ENCODE assay signal across 10 mouse cellular contexts in genomic region chr17:79894054-79894453, GRCm38 (mm10). TPM values are rescaled to one million over a fixed set of nuclear protein-coding genes. Genes with fewer than 3 reads are reported as not detected.
DNase-seq lines count a peak whose midpoint lies in the region; ATAC-seq and TF ChIP-seq lines count a peak whose summit lies in the region.
"Had no signal": no experiment of that assay in that cellular context is flagged by ENCODE, and none has a peak within 500 bp of the region (broad histone marks: within the 10 kb centered on the region; RNA-seq: fewer than 3 reads in every experiment).

No protein-coding gene starts in this region.

- no peak for DNase-seq in heart, postnatal 10 days
- DNase-seq in CD4-positive helper T cell, adult 2 months (ENCODE audit: low read depth, low spot score), result peak; percentile 13
- DNase-seq in forebrain, postnatal 0 days, result no peak
- no peak for DNase-seq in liver, postnatal 0 days
- DNase-seq in right cerebral cortex, postnatal 4 days, result no peak
- no peak for DNase-seq in yolk sac, embryonic 10.5 days (ENCODE audit: low spot score)
- no peak for DNase-seq in embryo, embryonic 10.5 days (ENCODE audit: low spot score)
- DNase-seq: cerebellum, adult 8-10 months; kidney, postnatal 4 days had no signal

- H3K4me2 ChIP-seq in heart, embryonic 12.5 days, result peak overlapping the region; percentile 84
- H3K4me2 ChIP-seq in forebrain, postnatal 0 days (ENCODE audit: low read depth), result peak overlapping the region; percentile 60
- H3K4me2 ChIP-seq in liver, postnatal 0 days (ENCODE audit: low read depth, low read length), result peak overlapping the region; percentile 92

- H3K27me3 ChIP-seq in heart, embryonic 12.5 days (replicated peaks), result peaks cover 9% of the 10 kb centered on the region; the same call in 1 of the 2 replicates
- peaks cover 8% of the 10 kb centered on the region; the same call in 1 of the 2 replicates for H3K27me3 ChIP-seq in forebrain, postnatal 0 days (ENCODE audit: insufficient read depth, low read length)
- peaks cover 12% of the 10 kb centered on the region; the same call in 1 of the 2 replicates for H3K27me3 ChIP-seq in liver, postnatal 0 days (ENCODE audit: insufficient read depth, low read length)

- no peak for TF ChIP-seq CTCF in forebrain, postnatal 0 days (IDR thresholded peaks at IDR 0.05; ENCODE audit: low read depth)
- no peak for TF ChIP-seq CTCF in liver, postnatal 0 days (IDR thresholded peaks at IDR 0.05; ENCODE audit: low read depth)

- peak overlapping the region; percentile 91 for H3K4me3 ChIP-seq in heart, embryonic 12.5 days
- peak overlapping the region; percentile 93 for H3K4me3 ChIP-seq in forebrain, postnatal 0 days (ENCODE audit: low read depth, low read length)
- peak overlapping the region; percentile 98 for H3K4me3 ChIP-seq in liver, postnatal 0 days (ENCODE audit: low read depth, low read length)

- H3K4me1 ChIP-seq in heart, embryonic 12.5 days (replicated peaks), result peaks cover 34% of the 10 kb centered on the region
- peaks cover 7% of the 10 kb centered on the region; the same call in 1 of the 2 replicates for H3K4me1 ChIP-seq in forebrain, postnatal 0 days (ENCODE audit: insufficient read depth)
- peaks cover 28% of the 10 kb centered on the region for H3K4me1 ChIP-seq in liver, postnatal 0 days (ENCODE audit: insufficient read depth)

- ATAC-seq in heart, embryonic 12.5 days (ENCODE audit: insufficient number of reproducible peaks, low FRiP score), result no peak
- no peak for ATAC-seq in forebrain, postnatal 0 days
- no peak for ATAC-seq in liver, postnatal 0 days

- H3K9ac ChIP-seq in heart, embryonic 12.5 days, result peak overlapping the region; percentile 54
- H3K9ac ChIP-seq in forebrain, postnatal 0 days, result 0 out of 2 replicates have a peak overlapping the region, but pooled peaks have one; percentile 83
- H3K9ac ChIP-seq in liver, postnatal 0 days (replicated peaks), result peak overlapping the region; percentile 99

- intact Hi-C loops in heart, postnatal 10 days (cut with DNase I), result loop anchor here (10.0 kb wide), 1 partner anchor 111 kb away; no protein-coding TSS in a partner anchor

- no peaks in the 10 kb centered on the region for H3K9me3 ChIP-seq in heart, embryonic 12.5 days (replicated peaks)
- H3K9me3 ChIP-seq in forebrain, postnatal 0 days (ENCODE audit: low read length), result no peaks in the 10 kb centered on the region
- H3K9me3 ChIP-seq in liver, postnatal 0 days (ENCODE audit: low read length), result no peaks in the 10 kb centered on the region

- no peaks in the 10 kb centered on the region for H3K36me3 ChIP-seq in heart, embryonic 12.5 days
- no peaks in the 10 kb centered on the region for H3K36me3 ChIP-seq in forebrain, postnatal 0 days (ENCODE audit: insufficient read depth)
- no peaks in the 10 kb centered on the region for H3K36me3 ChIP-seq in liver, postnatal 0 days (replicated peaks; ENCODE audit: insufficient read depth, low read length)

- no peak overlapping the region for H3K27ac ChIP-seq in heart, embryonic 12.5 days (ENCODE audit: poor library complexity, severe bottlenecking)
- H3K27ac ChIP-seq in forebrain, postnatal 0 days (ENCODE audit: low read depth, low read length), result no peak overlapping the region
- peak overlapping the region; percentile 99 for H3K27ac ChIP-seq in liver, postnatal 0 days (ENCODE audit: low read depth)

- WGBS in heart, embryonic 12.5 days, result 31% methylated on average over 4 of the region's 4 CpGs
- WGBS in forebrain, postnatal 0 days, result 64% methylated on average over 4 of the region's 4 CpGs
- 28% methylated on average over 4 of the region's 4 CpGs for WGBS in liver, postnatal 0 days (ENCODE audit: insufficient replicate concordance)

- TF ChIP-seq EP300 in liver, postnatal 0 days (IDR thresholded peaks at IDR 0.05; ENCODE audit: low read depth), result no peak

RNA-seq across cellular contexts. Expression of gene Atl2, which starts 1.9 kb away (rescaled TPM):
- 31.7 and 33.5 TPM in 2 replicates for polyA plus RNA-seq in heart, embryonic 12.5 days (2016; fragmentation: Nextera tagmentation; extraction: Ambion mirVana)
- 10 to 100 TPM; 29.7 to 35.6 TPM for total RNA-seq in heart, postnatal 10 days (2021)
- 28.4 and 34.1 TPM in 2 replicates for total RNA-seq in forebrain, postnatal 0 days (2014; rRNA removed)
- polyA plus RNA-seq in forebrain, postnatal 0 days (2015; fragmentation: Nextera tagmentation; extraction: Ambion mirVana), result 16.7 and 27.2 TPM in 2 replicates
- polyA plus RNA-seq in liver, postnatal 0 days (2015; fragmentation: Nextera tagmentation; extraction: Ambion mirVana), result 40.8 and 41.2 TPM in 2 replicates
